Mouse (Mus musculus): ENCODE results near the gene Bad. TPM values are rescaled to one million over a fixed set of nuclear protein-coding genes. Genes with fewer than 3 reads are reported as not detected.

Gene Bad
- total RNA-seq, 4 experiments from 2014 or later: 34.6 to 44.9 (median 37.6) TPM

GRCm38 (mm10) chr19:6933436-6934194 lies 8.0 kb upstream of the Bad start:
- DNase-seq (ENCODE audit: low spot score in 2 of 2): peak in 1 of 2 experiments; percentile 75

- DNase-seq (ENCODE audit: low spot score in 2 of 2): no peak
Observed at GRCm38 (mm10) chr19:6934195-6934977, 7.3 kb upstream of the Bad start, which contains the start of gene Kcnk4. Kcnk4 (minus strand) TSS chr19:6934515.

GRCm38 (mm10) chr19:6936299-6936698 lies 5.4 kb upstream of the Bad start:
- no peak for DNase-seq (ENCODE audit: low spot score in 2 of 2)

GRCm38 (mm10) chr19:6937541-6938465 lies 3.9 kb upstream of the Bad start:
- DNase-seq (ENCODE audit: low spot score in 2 of 2): no peak

GRCm38 (mm10) chr19:6939106-6940002 lies 2.3 kb upstream of the Bad start:
- no peak for DNase-seq (ENCODE audit: low spot score in 2 of 2)

- no peak for DNase-seq (ENCODE audit: low spot score in 2 of 2)
Observed at GRCm38 (mm10) chr19:6940396-6941351, 987 bp upstream of the Bad start.

GRCm38 (mm10) chr19:6942249-6942691 lies 609 bp downstream of the Bad start, which contains the start of gene Gpr137:
Gpr137 (minus strand) TSS chr19:6942480.
- DNase-seq (ENCODE audit: low spot score in 2 of 2): peak; percentile 85 to 94

GRCm38 (mm10) chr19:6942764-6943163 lies 1.1 kb downstream of the Bad start:
- no peak for DNase-seq (ENCODE audit: low spot score in 2 of 2)

GRCm38 (mm10) chr19:6943709-6944108 lies 2.0 kb downstream of the Bad start:
- DNase-seq (ENCODE audit: low spot score in 2 of 2): no peak

GRCm38 (mm10) chr19:6947742-6948141 lies 6.1 kb downstream of the Bad start:
- no peak for DNase-seq (ENCODE audit: low spot score in 2 of 2)

- DNase-seq (ENCODE audit: low spot score in 2 of 2): no peak
Observed at GRCm38 (mm10) chr19:6948186-6948585, 6.5 kb downstream of the Bad start.

- no peak for DNase-seq (ENCODE audit: low spot score in 2 of 2)
Observed at GRCm38 (mm10) chr19:6949532-6949931, 7.9 kb downstream of the Bad start.

- no peak for DNase-seq (ENCODE audit: low spot score in 2 of 2)
Observed at GRCm38 (mm10) chr19:6949951-6950350, 8.3 kb downstream of the Bad start.

- peak in 1 of 2 experiments; percentile 51 for DNase-seq (ENCODE audit: low spot score in 2 of 2)
Observed at GRCm38 (mm10) chr19:6950613-6951153, 9.0 kb downstream of the Bad start.

- peak; percentile 86 to 94 for DNase-seq (ENCODE audit: low spot score in 2 of 2)
Observed at GRCm38 (mm10) chr19:6951381-6951968, 9.8 kb downstream of the Bad start.

GRCm38 (mm10) chr19:6951994-6952711 lies 10.5 kb downstream of the Bad start:
- DNase-seq (ENCODE audit: low spot score in 2 of 2): peak in 1 of 2 experiments; percentile 82

GRCm38 (mm10) chr19:6952712-6953037 lies 11.0 kb downstream of the Bad start:
- DNase-seq (ENCODE audit: low spot score in 2 of 2): no peak

GRCm38 (mm10) chr19:6954046-6954445 lies 12.4 kb downstream of the Bad start:
- DNase-seq (ENCODE audit: low spot score in 2 of 2): no peak

Data from left cerebral cortex, adult 8-10 months (tissue).